Mouse (Mus musculus): ENCODE data around the gene Pif1. TPM values are rescaled to one million over a fixed set of nuclear protein-coding genes. Genes with fewer than 3 reads are reported as not detected.

Pif1 gene
- total RNA-seq, 2 experiments from 2014 or later, result 68.7 to 75.0 TPM

DNA sequence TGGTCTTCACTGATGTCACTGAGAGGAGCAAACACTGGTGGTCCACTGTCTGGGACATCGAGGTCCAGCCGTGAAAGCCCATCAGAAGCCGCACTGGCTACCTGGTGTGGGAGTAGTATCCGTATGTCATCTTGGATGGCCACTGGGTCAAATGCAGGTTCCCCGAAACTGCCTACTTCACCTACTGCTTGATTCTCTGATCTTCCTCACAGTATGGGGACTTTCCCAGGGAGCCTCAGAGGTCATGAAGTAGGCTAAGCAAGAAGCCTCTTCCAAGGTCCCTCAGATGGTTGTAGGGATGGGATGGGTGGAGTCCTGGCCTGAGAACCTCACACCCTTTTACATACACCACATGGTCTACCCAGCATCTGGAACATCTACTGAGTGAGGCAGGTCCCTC lies 30.0 kb upstream of the Pif1 start:
- ATAC-seq (replicated peaks; ENCODE audit: low FRiP score, poor library complexity, severe bottlenecking), result no peak

- no peak for ATAC-seq (replicated peaks; ENCODE audit: low FRiP score, poor library complexity, severe bottlenecking)
Observed at GRCm38 (mm10) chr9:65558806-65559205, 28.2 kb upstream of the Pif1 start.

DNA sequence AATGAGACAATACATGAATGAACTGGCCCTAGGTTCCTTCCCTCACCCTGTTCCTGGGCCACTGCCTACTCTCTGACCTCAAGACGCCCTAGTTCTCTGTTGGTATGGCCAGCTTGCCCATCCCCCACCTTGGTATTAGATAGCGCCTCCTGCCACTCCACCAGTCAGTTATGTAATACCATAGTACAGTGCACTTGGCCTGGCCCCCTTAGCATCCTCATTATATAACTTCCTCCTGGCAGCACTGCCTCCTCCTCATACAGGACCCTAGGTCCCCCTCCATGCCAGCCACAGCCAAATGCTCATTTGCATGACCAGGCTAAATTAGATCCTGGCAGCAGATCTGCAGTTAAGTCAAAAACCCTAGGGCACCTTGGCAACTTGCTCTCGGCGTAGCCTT lies 25.9 kb upstream of the Pif1 start:
- ATAC-seq (replicated peaks; ENCODE audit: low FRiP score, poor library complexity, severe bottlenecking), result no peak

DNA sequence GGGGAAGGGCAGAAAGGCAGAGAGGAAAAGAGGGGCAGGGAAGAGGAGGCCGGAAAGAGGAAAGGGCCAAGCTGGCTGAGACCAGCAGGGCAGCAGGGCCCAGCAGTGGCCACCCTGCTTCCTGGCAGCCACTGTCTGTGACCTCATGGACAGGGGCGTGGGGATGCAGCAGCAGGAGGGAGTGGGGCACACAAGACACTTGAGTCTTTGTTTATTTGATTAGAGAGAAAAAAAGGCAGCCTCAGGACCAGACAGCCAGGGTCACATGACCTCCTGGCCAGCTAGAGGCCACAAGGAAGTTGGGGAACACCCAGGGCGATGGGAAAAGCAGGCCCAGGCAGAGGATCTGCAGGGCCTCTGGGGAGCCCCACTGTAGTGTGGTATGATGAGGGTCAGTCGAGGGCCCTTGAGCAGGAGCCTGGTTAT lies 24.9 kb upstream of the Pif1 start:
- no peak for ATAC-seq (replicated peaks; ENCODE audit: low FRiP score, poor library complexity, severe bottlenecking)

- no peak for ATAC-seq (replicated peaks; ENCODE audit: low FRiP score, poor library complexity, severe bottlenecking)
Observed at GRCm38 (mm10) chr9:65563073-65563472, 23.9 kb upstream of the Pif1 start.

GRCm38 (mm10) chr9:65564698-65565097 lies 22.3 kb upstream of the Pif1 start:
- no peak for ATAC-seq (replicated peaks; ENCODE audit: low FRiP score, poor library complexity, severe bottlenecking)

- no peak for ATAC-seq (replicated peaks; ENCODE audit: low FRiP score, poor library complexity, severe bottlenecking)
Observed at GRCm38 (mm10) chr9:65568787-65569186, 18.2 kb upstream of the Pif1 start.

DNA sequence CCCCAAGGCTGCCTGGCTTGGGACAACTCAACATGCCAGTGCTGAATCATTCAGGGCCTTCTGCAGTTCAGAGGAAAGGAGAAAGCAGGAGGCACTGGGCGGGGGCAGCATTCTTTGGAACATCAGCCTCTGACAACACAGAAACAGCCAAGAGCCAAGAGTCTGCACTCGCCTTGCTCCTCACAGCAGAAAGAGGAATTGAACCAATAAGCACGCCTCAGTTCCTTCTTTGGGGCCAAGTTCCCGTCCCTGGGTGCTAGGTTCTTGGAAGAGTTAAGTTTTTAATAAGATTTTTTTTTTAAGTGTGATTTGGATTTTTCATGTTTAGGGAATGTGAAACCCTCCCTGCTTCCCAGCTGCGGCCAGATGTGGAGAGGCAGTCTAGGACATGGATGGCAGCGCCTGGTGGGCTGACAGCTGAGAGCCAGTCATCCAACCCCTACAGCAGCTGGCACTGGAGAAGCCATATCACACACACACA lies 17.4 kb upstream of the Pif1 start:
- no peak for ATAC-seq (replicated peaks; ENCODE audit: low FRiP score, poor library complexity, severe bottlenecking)

- no peak for ATAC-seq (replicated peaks; ENCODE audit: low FRiP score, poor library complexity, severe bottlenecking)
Observed at GRCm38 (mm10) chr9:65572837-65573236, 14.1 kb upstream of the Pif1 start.

DNA sequence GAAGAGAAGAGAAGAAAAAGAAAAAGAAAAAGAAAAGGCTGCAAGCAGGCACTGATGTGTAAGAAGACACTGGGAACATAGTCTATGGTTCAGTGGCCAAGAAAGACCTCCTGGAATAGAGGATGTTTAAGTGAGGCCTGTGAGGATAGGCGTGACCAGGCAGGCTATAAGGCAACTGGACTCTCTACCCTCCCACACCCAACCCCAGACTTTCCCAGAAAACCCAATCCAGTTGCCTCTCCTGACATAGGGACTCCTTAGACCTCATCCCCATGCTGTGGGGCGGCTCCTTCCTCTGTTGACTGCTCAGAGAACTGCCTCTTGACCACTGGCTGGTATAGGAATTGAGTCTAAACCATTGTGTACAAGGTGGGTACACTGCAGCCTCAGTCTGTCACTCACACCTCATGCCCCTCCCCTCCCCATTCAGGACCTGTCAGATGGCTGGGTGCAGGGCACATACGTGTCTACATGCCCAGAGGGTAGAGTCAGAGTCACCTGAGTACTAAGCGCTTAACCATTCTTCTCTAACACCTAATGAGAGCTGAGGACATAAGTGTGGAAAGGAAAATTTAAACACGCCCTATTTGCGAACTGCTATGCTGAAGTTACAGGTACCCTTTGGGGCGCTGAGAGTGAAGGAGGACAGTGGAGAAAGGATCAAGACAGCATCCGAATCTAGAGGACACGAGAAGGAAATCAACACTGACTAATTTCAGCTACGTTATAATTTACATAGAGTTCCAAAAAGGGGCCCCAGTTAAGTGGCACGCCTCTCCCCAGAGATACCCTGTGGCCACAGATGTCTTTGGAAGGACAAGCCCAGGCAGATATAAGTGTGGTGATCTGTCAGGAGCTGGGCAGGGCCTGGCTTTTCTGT lies 12.2 kb upstream of the Pif1 start:
- peak; percentile 14; the same call in 1 of the 2 replicates for ATAC-seq (replicated peaks; ENCODE audit: low FRiP score, poor library complexity, severe bottlenecking)

DNA sequence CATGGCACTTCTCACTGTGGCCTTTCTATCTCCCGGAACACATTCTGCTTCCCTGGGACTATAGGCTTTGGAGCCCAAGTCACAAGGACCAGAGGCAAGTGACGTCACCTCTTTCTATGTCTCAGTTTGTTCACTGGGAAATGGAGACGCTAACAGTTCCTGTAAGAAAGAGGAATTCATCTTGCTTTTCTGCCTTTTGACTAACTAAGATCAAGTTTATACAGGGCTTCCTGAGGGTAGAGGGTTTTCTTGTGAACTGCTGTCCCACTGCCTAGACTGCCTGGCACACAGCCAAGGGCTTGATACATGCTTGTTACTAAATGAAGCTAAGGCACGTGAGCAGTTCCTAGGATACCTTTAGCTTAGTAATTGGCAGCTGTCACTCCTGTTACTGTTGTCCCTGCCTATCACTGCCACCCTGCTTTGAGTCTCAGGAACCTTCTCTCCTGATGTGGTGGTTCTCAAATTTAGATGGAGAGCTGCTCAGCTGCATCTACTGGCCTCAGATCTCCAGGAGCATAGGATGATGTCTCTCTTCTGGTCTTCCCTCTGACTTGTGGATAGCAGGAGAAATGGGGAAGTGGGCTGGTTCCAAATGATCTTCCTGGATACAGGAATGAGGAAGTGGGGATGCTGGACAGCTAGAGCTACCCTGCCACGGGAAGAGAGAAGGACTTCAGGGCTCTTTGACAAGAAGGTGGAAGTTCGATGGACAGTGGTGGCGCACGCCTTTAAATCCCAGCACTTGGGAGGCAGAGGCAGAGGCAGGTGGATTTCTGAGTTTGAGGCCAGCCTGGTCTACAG lies 11.4 kb upstream of the Pif1 start:
- ATAC-seq (replicated peaks; ENCODE audit: low FRiP score, poor library complexity, severe bottlenecking), result no peak

- ATAC-seq (replicated peaks; ENCODE audit: low FRiP score, poor library complexity, severe bottlenecking), result no peak
Observed at GRCm38 (mm10) chr9:65576861-65577510, 10.0 kb upstream of the Pif1 start.

DNA sequence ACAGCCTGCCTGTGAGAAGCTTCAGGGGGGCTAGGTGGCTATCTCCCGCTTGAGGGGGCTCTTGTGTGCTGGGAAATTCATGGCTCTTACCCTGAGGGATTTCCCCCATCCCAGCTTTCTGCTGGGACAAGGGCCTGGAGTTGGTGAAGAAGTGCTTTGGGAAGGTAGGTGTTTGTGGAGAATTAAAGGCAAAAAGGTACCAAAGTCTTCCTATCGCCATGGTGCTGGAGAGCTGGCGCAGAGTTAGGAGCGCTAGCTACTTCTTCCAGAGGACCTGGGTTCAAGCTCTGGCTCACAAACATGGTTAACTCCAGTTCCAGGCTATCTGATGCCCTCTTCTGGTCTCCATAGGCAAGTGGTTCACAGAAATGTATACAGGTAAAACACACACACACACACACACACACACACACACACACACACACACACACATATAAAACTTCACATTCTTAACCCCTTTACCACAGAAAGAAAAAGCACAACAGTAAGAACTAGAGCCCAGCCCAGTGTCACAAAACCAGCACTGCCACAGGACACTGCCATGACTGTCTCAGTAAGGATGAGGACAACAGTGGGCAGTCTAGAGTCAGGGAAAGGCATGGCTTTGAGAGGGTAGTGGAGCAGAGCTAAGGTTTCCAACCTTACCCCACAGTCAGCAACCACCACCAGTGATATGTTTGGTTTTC lies 9.3 kb upstream of the Pif1 start:
- ATAC-seq (replicated peaks; ENCODE audit: low FRiP score, poor library complexity, severe bottlenecking), result no peak

DNA sequence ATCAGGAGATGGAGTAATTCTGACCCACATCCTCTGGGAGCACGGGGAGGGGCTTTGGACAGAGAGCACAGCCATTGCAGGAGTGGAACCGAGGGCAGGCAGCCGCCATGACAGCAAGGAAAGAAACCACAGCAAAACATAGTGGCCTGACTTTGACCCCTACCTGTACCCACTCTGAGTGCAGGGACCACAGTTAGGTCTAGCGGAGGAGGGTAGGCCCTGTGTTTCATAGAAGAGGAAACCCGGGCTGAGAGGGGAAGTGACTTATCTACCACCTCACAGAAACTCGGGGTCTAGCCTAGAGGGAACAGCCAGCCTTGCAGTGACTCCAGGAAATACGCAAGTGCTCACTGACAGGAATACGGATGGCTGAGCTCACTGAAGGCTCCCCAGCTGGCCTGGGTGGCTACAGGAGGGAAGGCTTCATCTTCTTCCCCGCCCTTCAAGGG lies 8.1 kb upstream of the Pif1 start:
- 0 out of 2 replicates have a peak, but pooled peaks have one; percentile 10 for ATAC-seq (replicated peaks; ENCODE audit: low FRiP score, poor library complexity, severe bottlenecking)

GRCm38 (mm10) chr9:65579781-65580371 lies 7.1 kb upstream of the Pif1 start, which contains the start of gene Plekho2:
Gene Plekho2, minus strand, starts transcription at chr9:65580040.
- peak; percentile 60 for ATAC-seq (replicated peaks; ENCODE audit: low FRiP score, poor library complexity, severe bottlenecking)

DNA sequence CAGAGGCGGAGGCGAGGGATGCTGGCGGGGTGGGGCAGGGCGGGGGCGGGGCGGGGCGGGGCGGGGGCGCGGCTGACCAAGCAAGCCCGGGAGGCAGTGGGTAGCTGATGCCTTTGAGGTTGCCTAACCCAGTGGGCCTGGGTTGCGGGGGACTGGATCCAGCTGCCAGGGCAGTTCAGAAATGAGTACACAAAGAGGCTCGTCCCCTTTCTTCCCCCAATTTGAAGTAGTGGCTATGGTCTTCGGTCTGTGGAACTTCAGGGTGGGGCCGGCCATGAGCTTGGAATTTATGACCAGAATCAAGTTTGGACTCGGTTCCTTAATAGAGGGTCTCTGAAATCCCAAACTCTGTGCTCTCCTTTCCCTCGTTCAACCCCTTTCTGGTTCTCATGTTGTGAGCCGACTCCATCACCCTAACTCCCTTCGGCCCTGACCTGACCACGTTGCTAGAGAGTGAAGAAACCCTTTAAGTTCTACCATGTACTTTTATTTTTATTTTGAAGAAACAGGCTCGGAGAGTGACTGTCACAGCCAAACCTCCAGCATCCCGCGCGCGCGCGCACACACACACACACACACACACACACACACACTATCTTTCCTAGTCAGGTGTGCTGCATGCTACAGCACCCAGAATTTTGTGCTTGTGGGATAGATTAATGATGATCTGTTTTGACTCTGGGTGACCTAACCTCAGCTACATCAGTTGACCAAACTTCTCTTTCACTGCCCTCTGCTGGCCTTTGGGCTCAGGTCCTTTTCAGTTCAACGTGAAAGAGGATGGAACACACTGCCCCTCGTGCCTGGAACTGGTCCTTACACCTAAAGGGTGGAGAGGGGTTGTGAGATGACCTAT lies 6.3 kb upstream of the Pif1 start:
- peak; percentile 76 for ATAC-seq (replicated peaks; ENCODE audit: low FRiP score, poor library complexity, severe bottlenecking)

GRCm38 (mm10) chr9:65583045-65583444 lies 3.9 kb upstream of the Pif1 start:
- ATAC-seq (replicated peaks; ENCODE audit: low FRiP score, poor library complexity, severe bottlenecking), result no peak

GRCm38 (mm10) chr9:65587270-65587572 lies 261 bp downstream of the Pif1 start:
- peak; percentile 15; the same call in 1 of the 2 replicates for ATAC-seq (replicated peaks; ENCODE audit: low FRiP score, poor library complexity, severe bottlenecking)

Measured in erythroid progenitor cell, adult 5-6 weeks (primary cell).